Mouse (Mus musculus): Measurements from ENCODE around the gene Mrgprb8. TPM values are rescaled to one million over a fixed set of nuclear protein-coding genes. Genes with fewer than 3 reads are reported as not detected.
"Not testable (repeated sequence)": the region's sequence is repeated elsewhere in the genome, so short reads cannot be mapped to it uniquely, and the experiment has no call there.

Mrgprb8 gene
- polyA plus RNA-seq (2015; fragmentation: Nextera tagmentation; extraction: Ambion mirVana): not detected in 2 replicates

GRCm38 (mm10) chr7:48388226-48388625 lies at the start of gene Mrgprb8:
Gene Mrgprb8, plus strand, starts transcription at chr7:48388526.
- Histone ChIP-seq H3K4me1 (ENCODE audit: control insufficient read depth, insufficient read depth, low read length) (no peaks in the 10 kb centered on the region), H3K27ac (ENCODE audit: low read length) (no peak within 1 kb of the TSS), H3K9ac (ENCODE audit: low read length) (no peak within 1 kb of the TSS), H3K4me2 (ENCODE audit: low read depth, low read length) (no peak within 1 kb of the TSS), H3K9me3 (replicated peaks; ENCODE audit: control insufficient read depth, low read length) (peaks cover 15% of the 10 kb centered on the region), H3K36me3 (ENCODE audit: control insufficient read depth, insufficient read depth) (no peaks in the 10 kb centered on the region), H3K4me3 (ENCODE audit: low read length) (no peak within 1 kb of the TSS), H3K27me3 (ENCODE audit: control insufficient read depth, insufficient read depth, low read length) (no peaks in the 10 kb centered on the region)
- ATAC-seq (replicated peaks; ENCODE audit: extremely low read depth, insufficient read depth, low FRiP score): no peak
- WGBS: 56% methylated on average over 2 of the region's 2 CpGs

GRCm38 (mm10) chr7:48435936-48436335 lies 47.6 kb downstream of the Mrgprb8 start:
- ATAC-seq (replicated peaks; ENCODE audit: extremely low read depth, insufficient read depth, low FRiP score); H3K27me3 ChIP-seq (ENCODE audit: control insufficient read depth, insufficient read depth, low read length); H3K4me2 ChIP-seq (ENCODE audit: low read depth, low read length); H3K9ac ChIP-seq (ENCODE audit: low read length); H3K4me1 ChIP-seq (ENCODE audit: control insufficient read depth, insufficient read depth, low read length); H3K27ac ChIP-seq (ENCODE audit: low read length); H3K36me3 ChIP-seq (ENCODE audit: control insufficient read depth, insufficient read depth); H3K4me3 ChIP-seq (ENCODE audit: low read length); H3K9me3 ChIP-seq (replicated peaks; ENCODE audit: control insufficient read depth, low read length): not testable (repeated sequence)
- 66% methylated on average over 3 of the region's 3 CpGs for WGBS

- WGBS: 46% methylated on average over 3 of the region's 3 CpGs
- Histone ChIP-seq H3K4me2 (ENCODE audit: low read depth, low read length) (no peak overlapping the region), H3K27me3 (ENCODE audit: control insufficient read depth, insufficient read depth, low read length) (no peaks in the 10 kb centered on the region), H3K4me3 (ENCODE audit: low read length) (no peak overlapping the region), H3K4me1 (ENCODE audit: control insufficient read depth, insufficient read depth, low read length) (no peaks in the 10 kb centered on the region), H3K9me3 (replicated peaks; ENCODE audit: control insufficient read depth, low read length) (peaks cover 9% of the 10 kb centered on the region; the same call in 1 of the 2 replicates), H3K36me3 (ENCODE audit: control insufficient read depth, insufficient read depth) (no peaks in the 10 kb centered on the region), H3K9ac (ENCODE audit: low read length) (no peak overlapping the region), H3K27ac (ENCODE audit: low read length) (no peak overlapping the region)
- no peak for ATAC-seq (replicated peaks; ENCODE audit: extremely low read depth, insufficient read depth, low FRiP score)
Measured at GRCm38 (mm10) chr7:48436581-48436980, 48.3 kb downstream of the Mrgprb8 start.

Other genes with a start within 250 kb of the Mrgprb8 start
- not detected in 2 replicates for gene Mrgprb5, start 219.5 kb upstream of the Mrgprb8 start, polyA plus RNA-seq (2015; fragmentation: Nextera tagmentation; extraction: Ambion mirVana)
- not detected in 2 replicates for gene Mrgprb4, start 189.2 kb upstream of the Mrgprb8 start, polyA plus RNA-seq (2015; fragmentation: Nextera tagmentation; extraction: Ambion mirVana)
- not detected in 2 replicates for gene Mrgprb1, start 67.8 kb downstream of the Mrgprb8 start, polyA plus RNA-seq (2015; fragmentation: Nextera tagmentation; extraction: Ambion mirVana)
- gene Mrgprx2, start 110.8 kb downstream of the Mrgprb8 start, polyA plus RNA-seq (2015; fragmentation: Nextera tagmentation; extraction: Ambion mirVana): not detected in 2 replicates
- not detected in 2 replicates for gene Mrgprb2, start 169.6 kb downstream of the Mrgprb8 start, polyA plus RNA-seq (2015; fragmentation: Nextera tagmentation; extraction: Ambion mirVana)